Mouse (Mus musculus) myocyte (in vitro differentiated cells): ENCODE data around the gene Spindoc.

Source experiments
- CEBPB ChIP-seq: IDR thresholded peaks from 2 replicates; pipeline ENCODE4 v1.6.1; 2011; ENCODE audit warnings: mild to moderate bottlenecking, moderate library complexity; ENCODE audit not compliant: poor library complexity, insufficient read depth, severe bottlenecking
- E2F4 ChIP-seq: IDR thresholded peaks from one replicate; pipeline ENCODE4 v1.6.1; 2011; ENCODE audit warnings: mild to moderate bottlenecking, control low read depth, moderate library complexity; ENCODE audit not compliant: insufficient read depth
- MYOD1 ChIP-seq, 3 experiments: IDR thresholded peaks; one replicate each; pipeline ENCODE4 v1.6.1; 2011; ENCODE audit warnings: control low read depth in 2 of 3, low read depth in 2 of 3, mild to moderate bottlenecking in 2 of 3, moderate library complexity in 1 of 3; ENCODE audit not compliant: insufficient read length in 2 of 3, control insufficient read depth in 1 of 3
- MYOG ChIP-seq, 3 experiments: IDR thresholded peaks; one replicate each; pipeline ENCODE4 v1.6.1; 2011; ENCODE audit warnings: control low read depth in 2 of 3, low read depth in 2 of 3, mild to moderate bottlenecking in 2 of 3; ENCODE audit not compliant: insufficient read length in 2 of 3, control insufficient read depth in 1 of 3, insufficient read depth in 1 of 3
- POLR2A ChIP-seq: IDR thresholded peaks from one replicate; pipeline ENCODE4 v1.6.1; 2011; ENCODE audit warnings: low read depth, mild to moderate bottlenecking, control low read depth, moderate library complexity; ENCODE audit not compliant: insufficient read length
- SRF ChIP-seq: IDR thresholded peaks from one replicate; pipeline ENCODE4 v1.6.1; 2011; ENCODE audit warnings: low read depth; ENCODE audit not compliant: control insufficient read depth, insufficient read length
- TCF12 ChIP-seq: IDR thresholded peaks from one replicate; pipeline ENCODE4 v1.6.1; 2011; ENCODE audit warnings: mild to moderate bottlenecking, control low read depth; ENCODE audit not compliant: poor library complexity, insufficient read depth, severe bottlenecking
- USF1 ChIP-seq: IDR thresholded peaks from one replicate; pipeline ENCODE4 v1.6.1; 2011; ENCODE audit warnings: low read depth, mild to moderate bottlenecking, control low read depth, moderate library complexity

DNA sequence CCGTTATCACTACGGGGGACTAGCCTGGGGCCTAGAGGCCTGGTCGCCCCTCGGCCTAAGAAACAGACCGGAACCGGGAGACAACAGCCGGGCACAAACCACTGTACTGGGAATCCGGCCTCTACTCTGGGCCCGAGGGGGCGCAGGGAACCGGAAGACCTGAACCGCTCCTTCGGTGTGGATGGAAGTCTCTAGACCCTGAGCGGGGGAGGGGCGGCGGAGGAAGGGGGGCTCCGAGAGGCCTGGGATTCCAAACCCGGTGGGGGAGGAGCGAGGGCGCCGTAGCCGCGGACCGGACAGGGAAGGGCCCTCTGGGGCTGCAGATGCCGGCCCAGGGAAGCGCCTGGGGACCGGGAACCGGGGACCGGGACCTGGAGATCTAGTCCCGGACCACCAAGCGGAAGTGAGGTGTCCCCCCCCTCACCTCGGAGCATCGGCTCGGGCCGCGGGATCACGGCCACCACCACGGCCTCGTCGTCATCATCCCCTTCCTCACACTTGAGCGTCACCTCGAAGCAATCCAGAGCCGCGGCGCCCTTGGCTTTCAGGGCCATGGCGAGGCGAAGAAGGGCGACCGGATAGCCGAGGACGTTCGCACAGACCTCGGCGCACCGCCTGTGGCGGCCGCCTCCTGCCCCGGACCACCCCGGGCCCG is 419 bp downstream of the Spindoc start:
- TF ChIP-seq POLR2A (no peak), CEBPB (no peak), TCF12 (no peak), SRF (no peak), E2F4 (no peak), MYOD1 (IDR thresholded peaks at IDR 0.05; ENCODE audit: control insufficient read depth in 1 of 3, insufficient read length in 2 of 3, low read depth in 2 of 3) (no peak), MYOG (IDR thresholded peaks at IDR 0.05; ENCODE audit: control insufficient read depth in 1 of 3, insufficient read depth in 1 of 3, insufficient read length in 2 of 3, low read depth in 2 of 3) (no peak), USF1 (no peak)
